Comparison of ENCODE assay signal across 8 mouse cellular contexts in genomic region chr14:50923437-50923836, GRCm38 (mm10). TPM values are rescaled to one million over a fixed set of nuclear protein-coding genes. Genes with fewer than 3 reads are reported as not detected.
DNase-seq lines count a peak whose midpoint lies in the region; ATAC-seq and TF ChIP-seq lines count a peak whose summit lies in the region.
"Not testable (repeated sequence)": the region's sequence is repeated elsewhere in the genome, so short reads cannot be mapped to it uniquely, and the experiment has no call there.

No protein-coding gene starts in this region.

- not testable (repeated sequence) for H3ac ChIP-seq in C2C12 (ENCODE audit: control insufficient read depth, insufficient read length, low read depth)

- H3K79me3 ChIP-seq in C2C12 (ENCODE audit: low read depth) = peaks cover 30% of the 10 kb centered on the region

- not testable (repeated sequence) for H3K4me1 ChIP-seq in cortical plate, adult 2 months (ENCODE audit: control insufficient read depth, insufficient read depth, low read length); heart, postnatal 0 days (ENCODE audit: control insufficient read depth, insufficient read depth); kidney, embryonic 14.5 days (ENCODE audit: control insufficient read depth, insufficient read depth, low read length)
- H3K4me1 ChIP-seq in forebrain, embryonic 14.5 days (ENCODE audit: control insufficient read depth, insufficient read depth, low read length) = peaks cover 14% of the 10 kb centered on the region
- H3K4me1 ChIP-seq in liver, embryonic 12.5 days = peaks cover 35% of the 10 kb centered on the region
- H3K4me1 ChIP-seq in midbrain, embryonic 10.5 days = peaks cover 23% of the 10 kb centered on the region
- H3K4me1 ChIP-seq in neural tube, embryonic 15.5 days = peaks cover 33% of the 10 kb centered on the region

- TF ChIP-seq EP300 in heart, postnatal 0 days (IDR thresholded peaks at IDR 0.05; ENCODE audit: low read depth) = not testable (repeated sequence)

- not testable (repeated sequence) for ATAC-seq in forebrain, embryonic 14.5 days; heart, postnatal 0 days (ENCODE audit: insufficient read depth, low read depth); kidney, embryonic 14.5 days (ENCODE audit: low FRiP score, low TSS enrichment); liver, embryonic 12.5 days; neural tube, embryonic 15.5 days (ENCODE audit: low FRiP score)

- peaks cover 27% of the 10 kb centered on the region for H3K36me3 ChIP-seq in C2C12 (ENCODE audit: control insufficient read depth, insufficient read depth)
- H3K36me3 ChIP-seq in forebrain, embryonic 14.5 days (ENCODE audit: control insufficient read depth, insufficient read depth, low read length) = peaks cover 41% of the 10 kb centered on the region
- H3K36me3 ChIP-seq in heart, postnatal 0 days (replicated peaks; ENCODE audit: control insufficient read depth, insufficient read depth, low read length) = peaks cover 42% of the 10 kb centered on the region
- peaks cover 36% of the 10 kb centered on the region for H3K36me3 ChIP-seq in kidney, embryonic 14.5 days (ENCODE audit: control insufficient read depth, insufficient read depth, low read length)
- H3K36me3 ChIP-seq in liver, embryonic 12.5 days = peaks cover 53% of the 10 kb centered on the region
- peaks cover 54% of the 10 kb centered on the region for H3K36me3 ChIP-seq in midbrain, embryonic 10.5 days
- H3K36me3 ChIP-seq in neural tube, embryonic 15.5 days = peaks cover 33% of the 10 kb centered on the region

- H3K27me3 ChIP-seq in C2C12 (ENCODE audit: control insufficient read depth, insufficient read depth, insufficient read length); forebrain, embryonic 14.5 days (replicated peaks; ENCODE audit: control insufficient read depth, insufficient read depth, low read length); heart, postnatal 0 days (ENCODE audit: control insufficient read depth, insufficient read depth, low read length); kidney, embryonic 14.5 days (ENCODE audit: control insufficient read depth, insufficient read depth, low read length); liver, embryonic 12.5 days (replicated peaks); midbrain, embryonic 10.5 days (ENCODE audit: low read depth, poor library complexity, severe bottlenecking); neural tube, embryonic 15.5 days (replicated peaks): not testable (repeated sequence)

- H3K27ac ChIP-seq in cortical plate, adult 2 months (ENCODE audit: insufficient read depth, low read length); forebrain, embryonic 14.5 days (ENCODE audit: low read depth, low read length); kidney, embryonic 14.5 days (ENCODE audit: low read depth, low read length); midbrain, embryonic 10.5 days (replicated peaks); neural tube, embryonic 15.5 days (replicated peaks): not testable (repeated sequence)
- H3K27ac ChIP-seq in heart, postnatal 0 days (ENCODE audit: low read depth) = peak overlapping the region; percentile 93; the same call in 1 of the 2 replicates
- peak overlapping the region; percentile 93; the same call in 1 of the 2 replicates for H3K27ac ChIP-seq in liver, embryonic 12.5 days

- 80% methylated on average over 1 of the region's 1 CpGs for WGBS in forebrain, embryonic 14.5 days
- WGBS in heart, postnatal 0 days = 71% methylated on average over 1 of the region's 1 CpGs
- WGBS in kidney, embryonic 14.5 days = 74% methylated on average over 1 of the region's 1 CpGs
- 74% methylated on average over 1 of the region's 1 CpGs for WGBS in liver, embryonic 12.5 days (ENCODE audit: insufficient replicate concordance)
- WGBS in midbrain, embryonic 10.5 days = 81% methylated on average over 1 of the region's 1 CpGs
- 71% methylated on average over 1 of the region's 1 CpGs for WGBS in neural tube, embryonic 15.5 days

- peak overlapping the region; percentile 82 for H3K4me3 ChIP-seq in C2C12 (ENCODE audit: insufficient read depth, poor library complexity, severe bottlenecking)
- H3K4me3 ChIP-seq in cortical plate, adult 2 months (ENCODE audit: insufficient read depth, low read length) = peak overlapping the region; percentile 57; the same call in 1 of the 2 replicates
- H3K4me3 ChIP-seq in forebrain, embryonic 14.5 days (ENCODE audit: low read depth, low read length) = peak overlapping the region; percentile 85
- H3K4me3 ChIP-seq in heart, postnatal 0 days (ENCODE audit: low read depth, low read length) = peak overlapping the region; percentile 71
- H3K4me3 ChIP-seq in kidney, embryonic 14.5 days (ENCODE audit: low read length) = peak overlapping the region; percentile 90
- H3K4me3 ChIP-seq in liver, embryonic 12.5 days = peak overlapping the region; percentile 81
- peak overlapping the region; percentile 90 for H3K4me3 ChIP-seq in midbrain, embryonic 10.5 days
- peak overlapping the region; percentile 80 for H3K4me3 ChIP-seq in neural tube, embryonic 15.5 days (replicated peaks)

- DNase-seq in forebrain, embryonic 14.5 days (ENCODE audit: low spot score); heart, postnatal 0 days (ENCODE audit: low spot score); midbrain, embryonic 10.5 days (ENCODE audit: low spot score): not testable (repeated sequence)

- not testable (repeated sequence) for TF ChIP-seq CTCF in C2C12 (IDR thresholded peaks at IDR 0.05; ENCODE audit: control insufficient read depth, insufficient read depth, insufficient read length); cortical plate, adult 2 months (IDR thresholded peaks at IDR 0.05; ENCODE audit: extremely low read depth, insufficient read depth, low read length); heart, postnatal 0 days (IDR thresholded peaks at IDR 0.05; ENCODE audit: low read depth)

- TF ChIP-seq POLR2A in cortical plate, adult 2 months (IDR thresholded peaks at IDR 0.05; ENCODE audit: extremely low read depth, insufficient read depth, low read length) = not testable (repeated sequence)

- H3K79me2 ChIP-seq in C2C12 (ENCODE audit: control insufficient read depth, insufficient read depth) = peaks cover 52% of the 10 kb centered on the region

- peak overlapping the region; percentile 90; the same call in 1 of the 2 replicates for H3K9ac ChIP-seq in forebrain, embryonic 14.5 days (ENCODE audit: low read length)
- peak overlapping the region; percentile 80 for H3K9ac ChIP-seq in heart, postnatal 0 days (replicated peaks; ENCODE audit: low read depth, low read length)
- H3K9ac ChIP-seq in kidney, embryonic 14.5 days (ENCODE audit: low read depth, low read length) = peak overlapping the region; percentile 92
- peak overlapping the region; percentile 78 for H3K9ac ChIP-seq in liver, embryonic 12.5 days
- peak overlapping the region; percentile 82; the same call in 1 of the 2 replicates for H3K9ac ChIP-seq in neural tube, embryonic 15.5 days (replicated peaks)

- peak overlapping the region; percentile 65 for H3K4me2 ChIP-seq in forebrain, embryonic 14.5 days (ENCODE audit: low read length)
- H3K4me2 ChIP-seq in heart, postnatal 0 days (ENCODE audit: low read depth, low read length) = peak overlapping the region; percentile 81
- H3K4me2 ChIP-seq in kidney, embryonic 14.5 days (replicated peaks; ENCODE audit: low read depth, low read length) = peak overlapping the region; percentile 71
- peak overlapping the region; percentile 96 for H3K4me2 ChIP-seq in liver, embryonic 12.5 days
- peak overlapping the region; percentile 67 for H3K4me2 ChIP-seq in neural tube, embryonic 15.5 days

- not testable (repeated sequence) for H3K9me3 ChIP-seq in forebrain, embryonic 14.5 days (replicated peaks; ENCODE audit: control insufficient read depth, low read length); heart, postnatal 0 days (replicated peaks; ENCODE audit: control insufficient read depth, low read length); kidney, embryonic 14.5 days (ENCODE audit: control insufficient read depth, low read length); liver, embryonic 12.5 days (replicated peaks); midbrain, embryonic 10.5 days (replicated peaks); neural tube, embryonic 15.5 days (replicated peaks)

RNA-seq across cellular contexts. Expression of gene Osgep, which starts 1.3 kb away (rescaled TPM):
- polyA plus RNA-seq in C2C12 (2012; fragmentation: generic; extraction: Trizol) = 54.5 TPM
- polyA plus RNA-seq in cortical plate, adult 2 months (2012; rRNA removed) = 61.2 and 62.6 TPM in 2 replicates
- polyA plus RNA-seq in forebrain, embryonic 14.5 days (2014; fragmentation: Nextera tagmentation; extraction: Ambion mirVana) = 160 and 180 TPM in 2 replicates
- total RNA-seq in heart, postnatal 0 days (2014; rRNA removed; ENCODE audit: low replicate concordance) = 81.8 and 106 TPM in 2 replicates
- polyA plus RNA-seq in heart, postnatal 0 days (2015; fragmentation: Nextera tagmentation; extraction: Ambion mirVana) = 93.3 and 96.6 TPM in 2 replicates
- polyA plus RNA-seq in kidney, embryonic 14.5 days (2014; fragmentation: Nextera tagmentation; extraction: Ambion mirVana) = 168 and 198 TPM in 2 replicates
- 69.7 and 74.0 TPM in 2 replicates for polyA plus RNA-seq in liver, embryonic 12.5 days (2016; fragmentation: Nextera tagmentation; extraction: Ambion mirVana)
- 192 TPM in 2 replicates for polyA plus RNA-seq in midbrain, embryonic 10.5 days (2016; fragmentation: Nextera tagmentation; extraction: Ambion mirVana)
- polyA plus RNA-seq in neural tube, embryonic 15.5 days (2015; fragmentation: Nextera tagmentation; extraction: Ambion mirVana) = 107 and 125 TPM in 2 replicates

RNA-seq across cellular contexts. Expression of gene Apex1, which starts 1.3 kb away (rescaled TPM):
- 289 TPM for polyA plus RNA-seq in C2C12 (2012; fragmentation: generic; extraction: Trizol)
- 57.6 and 62.4 TPM in 2 replicates for polyA plus RNA-seq in cortical plate, adult 2 months (2012; rRNA removed)
- polyA plus RNA-seq in forebrain, embryonic 14.5 days (2014; fragmentation: Nextera tagmentation; extraction: Ambion mirVana) = 322 and 355 TPM in 2 replicates
- total RNA-seq in heart, postnatal 0 days (2014; rRNA removed; ENCODE audit: low replicate concordance) = 44.3 and 52.7 TPM in 2 replicates
- polyA plus RNA-seq in heart, postnatal 0 days (2015; fragmentation: Nextera tagmentation; extraction: Ambion mirVana) = 70.3 and 77.2 TPM in 2 replicates
- 354 and 419 TPM in 2 replicates for polyA plus RNA-seq in kidney, embryonic 14.5 days (2014; fragmentation: Nextera tagmentation; extraction: Ambion mirVana)
- polyA plus RNA-seq in liver, embryonic 12.5 days (2016; fragmentation: Nextera tagmentation; extraction: Ambion mirVana) = 144 and 147 TPM in 2 replicates
- 412 and 447 TPM in 2 replicates for polyA plus RNA-seq in midbrain, embryonic 10.5 days (2016; fragmentation: Nextera tagmentation; extraction: Ambion mirVana)
- polyA plus RNA-seq in neural tube, embryonic 15.5 days (2015; fragmentation: Nextera tagmentation; extraction: Ambion mirVana) = 157 and 177 TPM in 2 replicates

RNA-seq across cellular contexts. Expression of gene Pip4p1, which starts 7.2 kb away (rescaled TPM):
- 93.6 TPM for polyA plus RNA-seq in C2C12 (2012; fragmentation: generic; extraction: Trizol)
- polyA plus RNA-seq in cortical plate, adult 2 months (2012; rRNA removed) = 169 and 177 TPM in 2 replicates
- polyA plus RNA-seq in forebrain, embryonic 14.5 days (2014; fragmentation: Nextera tagmentation; extraction: Ambion mirVana) = 81.4 and 86.0 TPM in 2 replicates
- 16.6 and 39.0 TPM in 2 replicates for total RNA-seq in heart, postnatal 0 days (2014; rRNA removed; ENCODE audit: low replicate concordance)
- 20.4 and 24.8 TPM in 2 replicates for polyA plus RNA-seq in heart, postnatal 0 days (2015; fragmentation: Nextera tagmentation; extraction: Ambion mirVana)
- 40.1 and 63.0 TPM in 2 replicates for polyA plus RNA-seq in kidney, embryonic 14.5 days (2014; fragmentation: Nextera tagmentation; extraction: Ambion mirVana)
- polyA plus RNA-seq in liver, embryonic 12.5 days (2016; fragmentation: Nextera tagmentation; extraction: Ambion mirVana) = 26.1 and 30.6 TPM in 2 replicates
- polyA plus RNA-seq in midbrain, embryonic 10.5 days (2016; fragmentation: Nextera tagmentation; extraction: Ambion mirVana) = 50.4 and 55.6 TPM in 2 replicates
- polyA plus RNA-seq in neural tube, embryonic 15.5 days (2015; fragmentation: Nextera tagmentation; extraction: Ambion mirVana) = 98.6 and 99.7 TPM in 2 replicates

RNA-seq across cellular contexts. Expression of gene Pnp, which starts 7.4 kb away (rescaled TPM):
- 67.0 TPM for polyA plus RNA-seq in C2C12 (2012; fragmentation: generic; extraction: Trizol)
- 29.3 and 31.3 TPM in 2 replicates for polyA plus RNA-seq in cortical plate, adult 2 months (2012; rRNA removed)
- 20.5 and 28.2 TPM in 2 replicates for polyA plus RNA-seq in forebrain, embryonic 14.5 days (2014; fragmentation: Nextera tagmentation; extraction: Ambion mirVana)
- total RNA-seq in heart, postnatal 0 days (2014; rRNA removed; ENCODE audit: low replicate concordance) = 15.7 and 22.3 TPM in 2 replicates
- polyA plus RNA-seq in heart, postnatal 0 days (2015; fragmentation: Nextera tagmentation; extraction: Ambion mirVana) = 20.5 and 22.2 TPM in 2 replicates
- polyA plus RNA-seq in kidney, embryonic 14.5 days (2014; fragmentation: Nextera tagmentation; extraction: Ambion mirVana) = 80.6 and 83.0 TPM in 2 replicates
- 75.0 and 76.1 TPM in 2 replicates for polyA plus RNA-seq in liver, embryonic 12.5 days (2016; fragmentation: Nextera tagmentation; extraction: Ambion mirVana)
- 73.9 and 85.1 TPM in 2 replicates for polyA plus RNA-seq in midbrain, embryonic 10.5 days (2016; fragmentation: Nextera tagmentation; extraction: Ambion mirVana)
- 20.5 and 36.3 TPM in 2 replicates for polyA plus RNA-seq in neural tube, embryonic 15.5 days (2015; fragmentation: Nextera tagmentation; extraction: Ambion mirVana)

RNA-seq across cellular contexts. Expression of gene Gm49342, which starts 20.9 kb away (rescaled TPM):
- polyA plus RNA-seq in C2C12 (2012; fragmentation: generic; extraction: Trizol) = 27.3 TPM
- 24.8 and 28.5 TPM in 2 replicates for polyA plus RNA-seq in cortical plate, adult 2 months (2012; rRNA removed)
- 2.5 TPM in 1 of 2 replicates, not detected in the other for polyA plus RNA-seq in forebrain, embryonic 14.5 days (2014; fragmentation: Nextera tagmentation; extraction: Ambion mirVana)
- 17.5 TPM in 1 of 2 replicates, not detected in the other for total RNA-seq in heart, postnatal 0 days (2014; rRNA removed; ENCODE audit: low replicate concordance)
- not detected in 2 replicates for polyA plus RNA-seq in heart, postnatal 0 days (2015; fragmentation: Nextera tagmentation; extraction: Ambion mirVana)
- polyA plus RNA-seq in kidney, embryonic 14.5 days (2014; fragmentation: Nextera tagmentation; extraction: Ambion mirVana) = not detected in 2 replicates
- polyA plus RNA-seq in liver, embryonic 12.5 days (2016; fragmentation: Nextera tagmentation; extraction: Ambion mirVana) = not detected in 2 replicates
- not detected in 2 replicates for polyA plus RNA-seq in midbrain, embryonic 10.5 days (2016; fragmentation: Nextera tagmentation; extraction: Ambion mirVana)
- not detected in 2 replicates for polyA plus RNA-seq in neural tube, embryonic 15.5 days (2015; fragmentation: Nextera tagmentation; extraction: Ambion mirVana)
